Mouse (Mus musculus): Measurements from ENCODE around the gene Minpp1.
"Not testable (repeated sequence)": the region's sequence is repeated elsewhere in the genome, so short reads cannot be mapped to it uniquely, and the experiment has no call there.

The Minpp1 gene

GRCm38 (mm10) chr19:32485681-32486105, at the start of gene Minpp1:
Minpp1 (plus strand) TSS chr19:32485769.
- DNase-seq (ENCODE audit: low read depth, low spot score): peak; percentile 57

- DNase-seq (ENCODE audit: low read depth, low spot score): no peak
Measured at GRCm38 (mm10) chr19:32439356-32439755, 46.2 kb upstream of the Minpp1 start.

GRCm38 (mm10) chr19:32441568-32441967, 44.0 kb upstream of the Minpp1 start:
- no peak for DNase-seq (ENCODE audit: low read depth, low spot score)

- DNase-seq (ENCODE audit: low read depth, low spot score): no peak
Measured at GRCm38 (mm10) chr19:32448931-32449330, 36.6 kb upstream of the Minpp1 start.

- DNase-seq (ENCODE audit: low read depth, low spot score): peak; percentile 50
Measured at GRCm38 (mm10) chr19:32452231-32452630, 33.3 kb upstream of the Minpp1 start.

- DNase-seq (ENCODE audit: low read depth, low spot score): no peak
Measured at GRCm38 (mm10) chr19:32456744-32457143, 28.8 kb upstream of the Minpp1 start.

GRCm38 (mm10) chr19:32457631-32458030, 27.9 kb upstream of the Minpp1 start:
- DNase-seq (ENCODE audit: low read depth, low spot score): not testable (repeated sequence)

GRCm38 (mm10) chr19:32463037-32463436, 22.5 kb upstream of the Minpp1 start:
- no peak for DNase-seq (ENCODE audit: low read depth, low spot score)

- DNase-seq (ENCODE audit: low read depth, low spot score): no peak
Measured at GRCm38 (mm10) chr19:32465228-32465627, 20.3 kb upstream of the Minpp1 start.

- no peak for DNase-seq (ENCODE audit: low read depth, low spot score)
Measured at GRCm38 (mm10) chr19:32466478-32466877, 19.1 kb upstream of the Minpp1 start, which contains the start of gene Rpl9-ps6. Rpl9-ps6 (minus strand) TSS chr19:32466578.

GRCm38 (mm10) chr19:32467325-32467724, 18.2 kb upstream of the Minpp1 start:
- DNase-seq (ENCODE audit: low read depth, low spot score): no peak

GRCm38 (mm10) chr19:32470059-32470497, 15.5 kb upstream of the Minpp1 start:
- DNase-seq (ENCODE audit: low read depth, low spot score): no peak

GRCm38 (mm10) chr19:32470570-32471263, 14.9 kb upstream of the Minpp1 start:
- DNase-seq (ENCODE audit: low read depth, low spot score): no peak

- DNase-seq (ENCODE audit: low read depth, low spot score): no peak
Measured at GRCm38 (mm10) chr19:32476016-32476711, 9.4 kb upstream of the Minpp1 start.

- no peak for DNase-seq (ENCODE audit: low read depth, low spot score)
Measured at GRCm38 (mm10) chr19:32476712-32477052, 8.9 kb upstream of the Minpp1 start.

- no peak for DNase-seq (ENCODE audit: low read depth, low spot score)
Measured at GRCm38 (mm10) chr19:32480255-32480654, 5.3 kb upstream of the Minpp1 start.

- no peak for DNase-seq (ENCODE audit: low read depth, low spot score)
Measured at GRCm38 (mm10) chr19:32480791-32481442, 4.7 kb upstream of the Minpp1 start.

GRCm38 (mm10) chr19:32481511-32481910, 4.1 kb upstream of the Minpp1 start:
- no peak for DNase-seq (ENCODE audit: low read depth, low spot score)

- no peak for DNase-seq (ENCODE audit: low read depth, low spot score)
Measured at GRCm38 (mm10) chr19:32484941-32485660, 468 bp upstream of the Minpp1 start.

- DNase-seq (ENCODE audit: low read depth, low spot score): not testable (repeated sequence)
Measured at GRCm38 (mm10) chr19:32486106-32486724, 646 bp downstream of the Minpp1 start.

GRCm38 (mm10) chr19:32487595-32488255, 2.2 kb downstream of the Minpp1 start:
- no peak for DNase-seq (ENCODE audit: low read depth, low spot score)
